Mouse (Mus musculus): ENCODE data around the gene Defa26. TPM values are rescaled to one million over a fixed set of nuclear protein-coding genes. Genes with fewer than 3 reads are reported as not detected.
"Not testable (repeated sequence)": the region's sequence is repeated elsewhere in the genome, so short reads cannot be mapped to it uniquely, and the experiment has no call there.

Defa26 gene
- polyA plus RNA-seq (2015; fragmentation: Nextera tagmentation; extraction: Ambion mirVana): not detected in 2 replicates

DNA sequence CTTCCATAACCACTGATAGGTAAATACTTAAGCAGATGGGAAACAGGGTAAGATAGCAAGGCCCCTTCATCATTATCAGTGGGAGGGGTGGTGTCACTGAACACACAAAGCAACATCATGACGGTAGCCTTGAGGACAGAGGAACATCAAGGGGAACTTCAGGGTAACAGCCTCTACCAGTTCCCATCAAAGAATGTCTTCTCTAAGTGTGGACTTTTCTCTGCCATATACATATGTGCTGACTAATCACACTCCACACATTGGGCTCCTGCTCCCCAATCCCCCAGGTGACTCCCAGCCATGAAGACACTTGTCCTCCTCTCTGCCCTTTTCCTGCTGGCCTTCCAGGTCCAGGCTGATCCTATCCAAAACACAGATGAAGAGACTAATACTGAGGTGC, at the start of gene Defa26:
Gene Defa26 (plus strand): TSS at position 301 of the 400 bp plus-strand sequence.
- not testable (repeated sequence) for ATAC-seq; H3K4me3 ChIP-seq (replicated peaks; ENCODE audit: low read length); H3K9me3 ChIP-seq (ENCODE audit: control insufficient read depth, low read length); H3K27ac ChIP-seq (ENCODE audit: low read length); H3K4me1 ChIP-seq (replicated peaks; ENCODE audit: control insufficient read depth, insufficient read depth, low read length); H3K36me3 ChIP-seq (ENCODE audit: control insufficient read depth, insufficient read depth); H3K9ac ChIP-seq (replicated peaks; ENCODE audit: low read depth, low read length); H3K27me3 ChIP-seq (replicated peaks; ENCODE audit: control insufficient read depth, insufficient read depth, low read length); H3K4me2 ChIP-seq (ENCODE audit: low read length)
- WGBS: no CpG with 5 or more reads among the region's 1 CpGs

DNA sequence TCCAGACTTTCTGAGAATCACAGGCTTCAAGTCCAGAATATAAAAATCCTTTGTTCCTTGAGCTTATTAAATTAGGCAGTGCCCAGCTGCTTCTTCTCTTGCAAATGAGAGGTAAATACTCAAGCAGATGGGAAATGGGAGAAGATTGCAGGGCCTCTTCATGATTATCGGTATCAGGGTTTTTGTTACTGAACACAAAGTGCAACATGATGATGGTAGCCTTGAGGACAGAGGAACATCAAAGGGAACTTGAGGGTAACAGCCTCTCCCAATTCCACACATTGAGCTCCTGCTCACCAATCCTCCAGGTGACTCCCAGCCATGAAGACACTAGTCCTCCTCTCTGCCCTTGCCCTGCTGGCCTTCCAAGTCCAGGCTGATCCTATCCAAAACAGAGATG, 35.3 kb upstream of the Defa26 start, which contains the start of gene Defa28:
Gene Defa28 (plus strand): TSS at position 301 of the 400 bp plus-strand sequence.
- H3K9ac ChIP-seq (replicated peaks; ENCODE audit: low read depth, low read length); H3K4me2 ChIP-seq (ENCODE audit: low read length); H3K9me3 ChIP-seq (ENCODE audit: control insufficient read depth, low read length); H3K4me1 ChIP-seq (replicated peaks; ENCODE audit: control insufficient read depth, insufficient read depth, low read length); ATAC-seq; H3K27me3 ChIP-seq (replicated peaks; ENCODE audit: control insufficient read depth, insufficient read depth, low read length); H3K4me3 ChIP-seq (replicated peaks; ENCODE audit: low read length); H3K36me3 ChIP-seq (ENCODE audit: control insufficient read depth, insufficient read depth); H3K27ac ChIP-seq (ENCODE audit: low read length): not testable (repeated sequence)
- no CpG with 5 or more reads among the region's 1 CpGs for WGBS

GRCm38 (mm10) chr8:21594408-21594807, 23.6 kb upstream of the Defa26 start, which contains the start of gene Gm7861:
Gene Gm7861 (minus strand): TSS chr8:21594508.
- not testable (repeated sequence) for H3K27me3 ChIP-seq (replicated peaks; ENCODE audit: control insufficient read depth, insufficient read depth, low read length); H3K4me3 ChIP-seq (replicated peaks; ENCODE audit: low read length); H3K36me3 ChIP-seq (ENCODE audit: control insufficient read depth, insufficient read depth); H3K9me3 ChIP-seq (ENCODE audit: control insufficient read depth, low read length); ATAC-seq; H3K27ac ChIP-seq (ENCODE audit: low read length); H3K4me2 ChIP-seq (ENCODE audit: low read length); H3K4me1 ChIP-seq (replicated peaks; ENCODE audit: control insufficient read depth, insufficient read depth, low read length); H3K9ac ChIP-seq (replicated peaks; ENCODE audit: low read depth, low read length)
- no CpG with 5 or more reads among the region's 1 CpGs for WGBS

DNA sequence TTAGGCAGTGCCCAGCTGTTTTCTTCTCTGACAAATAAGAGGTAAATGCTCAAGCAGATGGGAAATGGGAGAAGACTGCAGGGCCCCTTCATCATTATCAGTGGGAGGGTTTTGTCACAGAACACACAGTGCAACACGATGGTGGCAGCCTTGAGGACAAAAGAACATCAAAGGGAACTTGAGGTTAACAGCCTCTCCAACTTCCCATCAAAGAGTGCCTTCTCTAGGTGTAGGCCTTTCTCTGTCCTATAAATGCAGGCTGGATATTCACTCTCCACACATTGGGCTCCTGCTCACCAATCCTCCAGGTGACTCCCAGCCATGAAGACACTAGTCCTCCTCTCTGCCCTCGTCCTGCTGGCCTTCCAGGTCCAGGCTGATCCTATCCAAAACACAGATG, 37.5 kb downstream of the Defa26 start, which contains the start of gene Defa17:
Gene Defa17 (plus strand): TSS at position 301 of the 400 bp plus-strand sequence.
- H3K9ac ChIP-seq (replicated peaks; ENCODE audit: low read depth, low read length); H3K9me3 ChIP-seq (ENCODE audit: control insufficient read depth, low read length); H3K36me3 ChIP-seq (ENCODE audit: control insufficient read depth, insufficient read depth); H3K4me2 ChIP-seq (ENCODE audit: low read length); H3K4me3 ChIP-seq (replicated peaks; ENCODE audit: low read length); ATAC-seq; H3K4me1 ChIP-seq (replicated peaks; ENCODE audit: control insufficient read depth, insufficient read depth, low read length); H3K27ac ChIP-seq (ENCODE audit: low read length); H3K27me3 ChIP-seq (replicated peaks; ENCODE audit: control insufficient read depth, insufficient read depth, low read length): not testable (repeated sequence)
- WGBS: no CpG with 5 or more reads among the region's 2 CpGs

GRCm38 (mm10) chr8:21665497-21665896, 47.5 kb downstream of the Defa26 start, which contains the start of gene Defa34:
Gene Defa34 (plus strand): TSS chr8:21665797.
- not testable (repeated sequence) for H3K4me3 ChIP-seq (replicated peaks; ENCODE audit: low read length); H3K27me3 ChIP-seq (replicated peaks; ENCODE audit: control insufficient read depth, insufficient read depth, low read length); H3K27ac ChIP-seq (ENCODE audit: low read length); H3K9me3 ChIP-seq (ENCODE audit: control insufficient read depth, low read length); ATAC-seq; H3K4me1 ChIP-seq (replicated peaks; ENCODE audit: control insufficient read depth, insufficient read depth, low read length); H3K4me2 ChIP-seq (ENCODE audit: low read length); H3K36me3 ChIP-seq (ENCODE audit: control insufficient read depth, insufficient read depth); H3K9ac ChIP-seq (replicated peaks; ENCODE audit: low read depth, low read length)
- WGBS: 80% methylated on average over 1 of the region's 1 CpGs

Other genes starting within 250 kb of the Defa26 start
- not detected in 2 replicates for gene Defa2, start 239.7 kb upstream of the Defa26 start, polyA plus RNA-seq (2015; fragmentation: Nextera tagmentation; extraction: Ambion mirVana)
- gene Defa33, start 226.4 kb upstream of the Defa26 start, polyA plus RNA-seq (2015; fragmentation: Nextera tagmentation; extraction: Ambion mirVana): not detected in 2 replicates
- gene Defa36, start 190.8 kb upstream of the Defa26 start, polyA plus RNA-seq (2015; fragmentation: Nextera tagmentation; extraction: Ambion mirVana): not detected in 2 replicates
- gene Gm7849, start 161.6 kb upstream of the Defa26 start, polyA plus RNA-seq (2015; fragmentation: Nextera tagmentation; extraction: Ambion mirVana): not detected in 2 replicates
- not detected in 2 replicates for gene Defa20, start 108.9 kb upstream of the Defa26 start, polyA plus RNA-seq (2015; fragmentation: Nextera tagmentation; extraction: Ambion mirVana)
- gene Defa32, start 89.2 kb upstream of the Defa26 start, polyA plus RNA-seq (2015; fragmentation: Nextera tagmentation; extraction: Ambion mirVana): not detected in 2 replicates
- not detected in 2 replicates for gene Defa37, start 52.8 kb upstream of the Defa26 start, polyA plus RNA-seq (2015; fragmentation: Nextera tagmentation; extraction: Ambion mirVana)
- gene Defa28, start 35.2 kb upstream of the Defa26 start, polyA plus RNA-seq (2015; fragmentation: Nextera tagmentation; extraction: Ambion mirVana): not detected in 2 replicates
- gene Gm7861, start 23.7 kb upstream of the Defa26 start, polyA plus RNA-seq (2015; fragmentation: Nextera tagmentation; extraction: Ambion mirVana): not detected in 2 replicates
- gene Defa17, start 37.6 kb downstream of the Defa26 start, polyA plus RNA-seq (2015; fragmentation: Nextera tagmentation; extraction: Ambion mirVana): not detected in 2 replicates
- not detected in 2 replicates for gene Defa34, start 47.6 kb downstream of the Defa26 start, polyA plus RNA-seq (2015; fragmentation: Nextera tagmentation; extraction: Ambion mirVana)
- not detected in 2 replicates for gene AY761184, start 85.5 kb downstream of the Defa26 start, polyA plus RNA-seq (2015; fragmentation: Nextera tagmentation; extraction: Ambion mirVana)
- not detected in 2 replicates for gene Defa24, start 116.3 kb downstream of the Defa26 start, polyA plus RNA-seq (2015; fragmentation: Nextera tagmentation; extraction: Ambion mirVana)
- not detected in 2 replicates for gene Defb50, start 205.4 kb downstream of the Defa26 start, polyA plus RNA-seq (2015; fragmentation: Nextera tagmentation; extraction: Ambion mirVana)
- not detected in 2 replicates for gene Defb2, start 221.7 kb downstream of the Defa26 start, polyA plus RNA-seq (2015; fragmentation: Nextera tagmentation; extraction: Ambion mirVana)
- not detected in 2 replicates for gene Defb10, start 240.7 kb downstream of the Defa26 start, polyA plus RNA-seq (2015; fragmentation: Nextera tagmentation; extraction: Ambion mirVana)

All from forebrain, embryonic 16.5 days (tissue).